Mouse (Mus musculus): ENCODE results near the gene Acsm4. TPM values are rescaled to one million over a fixed set of nuclear protein-coding genes. Genes with fewer than 3 reads are reported as not detected.
"Not testable (repeated sequence)": the region's sequence is repeated elsewhere in the genome, so short reads cannot be mapped to it uniquely, and the experiment has no call there.

The Acsm4 gene
- not detected for total RNA-seq (2021)
- long read RNA-seq, experiment 1 = 0 reads
- long read RNA-seq, experiment 2 = 0 reads

- DNase-seq = no peak
Observed at GRCm38 (mm10) chr7:119689726-119690125, at the start of gene Acsm4. Gene Acsm4, plus strand, starts transcription at chr7:119690026.

- DNase-seq = no peak
Observed at GRCm38 (mm10) chr7:119642307-119642706, 47.5 kb upstream of the Acsm4 start.

GRCm38 (mm10) chr7:119667893-119668292 is 21.9 kb upstream of the Acsm4 start:
- no peak for DNase-seq

GRCm38 (mm10) chr7:119670395-119670794 is 19.4 kb upstream of the Acsm4 start:
- no peak for DNase-seq

- no peak for DNase-seq
Observed at GRCm38 (mm10) chr7:119670925-119671324, 18.9 kb upstream of the Acsm4 start.

- peak; percentile 12 for DNase-seq
Observed at GRCm38 (mm10) chr7:119673465-119673864, 16.4 kb upstream of the Acsm4 start.

- no peak for DNase-seq
Observed at GRCm38 (mm10) chr7:119680107-119680506, 9.7 kb upstream of the Acsm4 start.

GRCm38 (mm10) chr7:119682699-119683098 is 7.1 kb upstream of the Acsm4 start:
- no peak for DNase-seq

- DNase-seq = no peak
Observed at GRCm38 (mm10) chr7:119692302-119692701, 2.5 kb downstream of the Acsm4 start.

GRCm38 (mm10) chr7:119694926-119695325 is 5.1 kb downstream of the Acsm4 start:
- DNase-seq = no peak

- no peak for DNase-seq
Observed at GRCm38 (mm10) chr7:119714111-119714510, 24.3 kb downstream of the Acsm4 start.

GRCm38 (mm10) chr7:119720253-119720946 is 30.6 kb downstream of the Acsm4 start, which contains the start of gene Thumpd1:
Gene Thumpd1, minus strand, starts transcription at chr7:119720798.
- peak; percentile 96 for DNase-seq

GRCm38 (mm10) chr7:119720947-119721310 is 31.1 kb downstream of the Acsm4 start:
- DNase-seq = no peak

- DNase-seq = no peak
Observed at GRCm38 (mm10) chr7:119727621-119728020, 37.8 kb downstream of the Acsm4 start.

GRCm38 (mm10) chr7:119731262-119731661 is 41.4 kb downstream of the Acsm4 start:
- not testable (repeated sequence) for DNase-seq

- DNase-seq = no peak
Observed at GRCm38 (mm10) chr7:119738877-119739276, 49.1 kb downstream of the Acsm4 start.

- DNase-seq = not testable (repeated sequence)
Observed at GRCm38 (mm10) chr7:119739798-119740468, 50.1 kb downstream of the Acsm4 start.

- DNase-seq = no peak
Observed at GRCm38 (mm10) chr7:119744321-119744720, 54.5 kb downstream of the Acsm4 start.

GRCm38 (mm10) chr7:119745869-119746268 is 56.0 kb downstream of the Acsm4 start:
- DNase-seq = no peak

- DNase-seq = no peak
Observed at GRCm38 (mm10) chr7:119748761-119749160, 58.9 kb downstream of the Acsm4 start.

GRCm38 (mm10) chr7:119749942-119750341 is 60.1 kb downstream of the Acsm4 start:
- DNase-seq = no peak

- no peak for DNase-seq
Observed at GRCm38 (mm10) chr7:119753696-119754095, 63.9 kb downstream of the Acsm4 start.

GRCm38 (mm10) chr7:119760527-119760951 is 70.7 kb downstream of the Acsm4 start, which contains the start of gene Acsm3:
Gene Acsm3, plus strand, starts transcription at chr7:119760923.
- DNase-seq = no peak
